Mouse (Mus musculus): ENCODE measurements around the gene Zdhhc5. TPM values are rescaled to one million over a fixed set of nuclear protein-coding genes. Genes with fewer than 3 reads are reported as not detected.
A peak's percentile ranks its signal among the peaks of the same experiment; 100 is the strongest.

The Zdhhc5 gene
- 28.1 and 31.4 TPM in 2 replicates for polyA plus RNA-seq (2016; fragmentation: Nextera tagmentation; extraction: Ambion mirVana)

DNA sequence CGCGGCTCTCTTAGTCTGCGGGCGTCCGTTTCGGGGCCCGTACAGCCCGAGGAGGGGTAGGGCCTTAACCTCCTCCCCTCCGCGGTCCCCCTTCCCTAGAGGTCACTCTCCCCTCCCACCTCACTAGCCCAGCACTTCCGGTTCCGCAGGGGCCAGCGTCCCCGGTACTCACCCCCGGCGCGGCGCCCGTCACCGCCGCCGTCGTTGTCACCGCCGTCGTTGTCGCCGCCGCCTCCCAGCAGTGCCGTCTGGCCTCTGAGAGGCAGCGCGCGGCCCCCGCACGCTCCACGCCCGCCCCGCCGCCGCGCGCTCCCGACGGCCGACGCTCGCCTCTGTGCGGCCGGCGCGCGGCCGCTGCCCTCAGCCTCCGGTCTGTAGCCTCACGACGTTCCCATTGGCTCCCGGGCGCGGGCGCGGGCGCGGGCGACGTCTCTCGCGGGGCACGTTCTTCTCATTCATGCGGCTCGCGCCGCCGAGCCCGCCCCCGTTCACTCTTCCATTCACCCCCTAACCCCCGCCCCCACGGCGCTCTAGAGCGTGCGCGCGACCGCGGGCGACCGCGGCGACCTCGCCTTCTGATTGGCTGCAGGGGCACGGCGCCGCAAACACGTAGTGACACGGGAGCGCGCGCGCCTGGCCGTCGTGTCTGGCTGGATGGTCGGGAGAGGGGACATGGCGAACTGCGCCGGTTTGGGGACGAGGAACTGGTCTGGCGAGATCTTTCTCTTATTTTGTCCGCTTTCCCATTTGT is at the start of gene Zdhhc5:
TSS of gene Zdhhc5 (minus strand) at position 370 of the 751 bp plus-strand sequence.
- H3K9ac ChIP-seq, result peak within 1 kb of the TSS; percentile 96
- peak within 1 kb of the TSS; percentile 79 for H3K4me2 ChIP-seq
- no peaks in the 10 kb centered on the region for H3K27me3 ChIP-seq
- WGBS, result 0% methylated on average over 89 of the region's 107 CpGs
- H3K36me3 ChIP-seq (replicated peaks), result peaks cover 11% of the 10 kb centered on the region
- no peaks in the 10 kb centered on the region for H3K9me3 ChIP-seq
- H3K4me1 ChIP-seq, result peaks cover 25% of the 10 kb centered on the region
- peak within 1 kb of the TSS; percentile 98 for H3K27ac ChIP-seq
- H3K4me3 ChIP-seq (replicated peaks), result peak within 1 kb of the TSS; percentile 93
- ATAC-seq (ENCODE audit: low FRiP score), result peak; percentile 97

DNA sequence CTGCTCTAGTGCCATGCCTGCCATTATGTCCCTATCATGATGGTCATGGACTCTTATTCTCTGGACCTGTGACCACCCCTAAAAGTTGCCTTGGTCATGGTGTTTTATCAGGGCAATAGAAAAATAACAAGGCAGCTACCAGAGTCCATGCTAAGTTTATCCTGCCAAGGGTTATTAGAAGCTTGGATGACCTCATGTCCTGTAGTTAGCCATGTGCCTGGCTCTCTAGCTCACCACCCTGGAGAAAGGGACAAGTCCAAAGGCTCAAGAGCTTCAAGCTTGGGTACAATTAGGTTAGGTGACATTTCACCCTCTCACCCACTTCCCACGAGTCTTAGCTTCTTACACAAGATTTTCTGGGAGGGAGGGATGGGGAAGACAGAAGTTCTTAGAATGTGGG is 47.8 kb upstream of the Zdhhc5 start:
- Histone ChIP-seq H3K27me3 (no peaks in the 10 kb centered on the region), H3K27ac (no peak overlapping the region), H3K36me3 (replicated peaks) (no peaks in the 10 kb centered on the region), H3K9ac (no peak overlapping the region), H3K4me1 (peaks cover 5% of the 10 kb centered on the region; the same call in 1 of the 2 replicates), H3K4me3 (replicated peaks) (no peak overlapping the region), H3K9me3 (no peaks in the 10 kb centered on the region), H3K4me2 (no peak overlapping the region)
- no peak for ATAC-seq (ENCODE audit: low FRiP score)
- WGBS, result 60% methylated on average over 1 of the region's 1 CpGs

DNA sequence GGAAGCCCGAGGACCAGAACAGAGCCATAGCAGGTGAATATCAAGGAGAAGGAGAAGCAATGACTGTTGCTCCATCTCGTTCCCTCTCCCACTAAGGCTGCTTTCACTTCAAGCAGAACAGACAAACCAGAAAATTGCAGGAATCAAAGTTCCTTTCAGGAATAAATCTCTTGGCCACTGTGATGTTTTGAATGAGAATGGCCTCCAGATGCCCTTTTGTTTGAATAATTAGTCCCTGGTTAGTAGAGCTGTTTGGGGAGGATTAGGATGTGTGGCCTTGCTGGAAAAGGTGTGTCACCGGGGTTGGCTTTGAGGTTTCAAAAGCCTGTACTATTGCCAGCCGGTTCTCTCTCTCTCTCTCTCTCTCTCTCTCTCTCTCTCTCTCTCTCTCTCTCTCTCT is 47.3 kb upstream of the Zdhhc5 start:
- Histone ChIP-seq H3K27me3 (no peaks in the 10 kb centered on the region), H3K27ac (no peak overlapping the region), H3K4me3 (replicated peaks) (no peak overlapping the region), H3K36me3 (replicated peaks) (no peaks in the 10 kb centered on the region), H3K9me3 (no peaks in the 10 kb centered on the region), H3K4me1 (peaks cover 5% of the 10 kb centered on the region; the same call in 1 of the 2 replicates), H3K4me2 (no peak overlapping the region), H3K9ac (no peak overlapping the region)
- WGBS, result 27% methylated on average over 4 of the region's 4 CpGs
- ATAC-seq (ENCODE audit: low FRiP score), result no peak

DNA sequence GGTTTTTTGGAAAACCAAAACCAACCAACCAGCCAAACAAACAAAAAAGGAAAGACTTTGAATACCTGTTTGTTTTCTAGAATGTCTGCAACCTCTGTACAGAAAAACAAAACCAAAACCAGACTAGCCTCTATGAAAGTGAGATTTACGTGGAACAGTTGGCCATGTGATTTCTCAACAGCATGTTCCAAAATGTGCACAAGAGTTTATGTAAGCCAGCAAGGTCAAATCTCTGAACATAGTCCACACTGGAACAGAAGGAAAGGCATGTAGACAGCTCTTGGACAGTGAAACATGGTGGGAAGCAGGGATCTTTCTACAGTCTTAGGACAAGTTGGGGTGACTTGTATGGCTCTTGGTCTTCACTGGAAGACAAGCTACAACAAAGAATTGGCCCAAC is 46.9 kb upstream of the Zdhhc5 start:
- H3K4me1 ChIP-seq, result peaks cover 5% of the 10 kb centered on the region; the same call in 1 of the 2 replicates

DNA sequence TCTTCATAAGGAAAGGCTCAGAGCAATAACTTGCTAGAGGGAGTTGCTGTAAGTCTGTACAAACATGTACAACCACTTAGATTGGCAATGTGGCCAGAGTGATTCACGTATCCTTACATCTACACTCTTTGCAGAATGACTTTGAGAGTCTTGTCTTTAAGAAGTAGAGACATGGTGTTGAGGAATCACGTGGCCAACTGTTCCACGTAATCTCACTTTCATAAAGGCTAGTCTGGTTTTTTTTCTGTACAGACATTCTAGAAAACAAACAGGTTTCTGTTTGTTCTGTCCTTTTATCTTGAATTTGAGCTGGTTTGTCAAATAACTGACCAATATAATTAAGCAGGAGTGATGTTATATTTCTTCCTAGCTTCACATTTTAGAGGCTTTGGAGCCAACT is 46.3 kb upstream of the Zdhhc5 start:
- no peak for ATAC-seq (ENCODE audit: low FRiP score)
- Histone ChIP-seq H3K27me3 (no peaks in the 10 kb centered on the region), H3K27ac (no peak overlapping the region), H3K4me1 (peaks cover 5% of the 10 kb centered on the region; the same call in 1 of the 2 replicates), H3K4me2 (no peak overlapping the region), H3K9me3 (no peaks in the 10 kb centered on the region), H3K9ac (no peak overlapping the region), H3K36me3 (replicated peaks) (no peaks in the 10 kb centered on the region), H3K4me3 (replicated peaks) (no peak overlapping the region)
- WGBS, result 92% methylated on average over 3 of the region's 3 CpGs

More for the DNA sequence above, 46.9 kb upstream of the Zdhhc5 start:
- H3K27ac ChIP-seq, result no peak overlapping the region
- no peaks in the 10 kb centered on the region for H3K9me3 ChIP-seq
- H3K4me3 ChIP-seq (replicated peaks), result no peak overlapping the region
- no peaks in the 10 kb centered on the region for H3K36me3 ChIP-seq (replicated peaks)
- H3K9ac ChIP-seq, result no peak overlapping the region
- WGBS, result 91% methylated on average over 1 of the region's 1 CpGs
- H3K4me2 ChIP-seq, result no peak overlapping the region
- ATAC-seq (ENCODE audit: low FRiP score), result no peak
- no peaks in the 10 kb centered on the region for H3K27me3 ChIP-seq

DNA sequence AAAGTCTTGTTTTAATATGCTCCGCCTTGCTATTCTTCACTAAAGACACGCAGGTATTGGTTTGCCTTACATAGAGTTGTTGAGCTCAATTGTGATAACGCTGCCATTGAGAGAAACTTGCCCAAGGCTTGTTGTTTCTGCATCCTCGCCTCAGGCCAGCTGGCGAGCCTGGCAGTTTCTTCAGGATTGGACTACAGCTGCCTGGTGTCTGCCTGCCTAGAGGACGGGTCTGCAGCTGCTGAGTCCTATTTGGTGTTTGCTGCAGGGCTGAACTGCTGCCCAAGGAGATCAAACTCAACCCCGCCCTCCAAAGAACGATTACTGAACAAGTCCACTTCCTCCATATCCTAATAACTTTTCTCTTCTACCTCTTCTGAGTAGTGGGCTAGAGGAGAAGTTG is 45.8 kb upstream of the Zdhhc5 start:
- Histone ChIP-seq H3K27me3 (no peaks in the 10 kb centered on the region), H3K36me3 (replicated peaks) (no peaks in the 10 kb centered on the region), H3K4me1 (peaks cover 5% of the 10 kb centered on the region; the same call in 1 of the 2 replicates), H3K9me3 (no peaks in the 10 kb centered on the region), H3K4me3 (replicated peaks) (no peak overlapping the region), H3K4me2 (no peak overlapping the region), H3K9ac (no peak overlapping the region), H3K27ac (no peak overlapping the region)
- 77% methylated on average over 8 of the region's 8 CpGs for WGBS
- no peak for ATAC-seq (ENCODE audit: low FRiP score)

DNA sequence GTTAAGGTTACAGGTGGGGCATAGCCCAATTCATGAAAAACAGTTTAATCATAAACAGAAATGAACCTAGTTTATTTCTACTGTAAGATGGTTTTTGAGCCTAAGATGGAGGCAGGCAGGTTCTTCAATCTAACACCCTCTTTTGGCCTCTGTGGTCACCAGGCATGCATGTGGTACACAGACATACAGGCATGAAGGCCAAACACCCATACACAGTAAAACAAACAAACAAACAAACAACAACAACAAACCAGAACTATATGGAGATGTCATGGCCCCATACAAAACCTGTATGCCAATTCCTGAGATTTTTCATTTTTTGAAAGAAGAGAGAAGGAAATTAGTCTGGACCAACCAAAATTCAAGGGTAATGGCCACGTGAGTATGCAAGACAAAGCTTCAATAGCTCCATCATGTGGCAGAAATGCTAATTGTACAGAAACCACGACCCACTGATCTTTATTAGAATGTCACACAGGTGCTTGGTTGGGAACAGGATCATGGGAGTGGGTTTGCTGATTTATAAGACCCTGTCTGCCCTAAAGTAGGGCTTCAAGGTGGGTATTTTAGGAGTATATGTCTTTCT is 43.7 kb upstream of the Zdhhc5 start:
- H3K4me3 ChIP-seq (replicated peaks), result no peak overlapping the region
- no peak overlapping the region for H3K27ac ChIP-seq
- ATAC-seq (ENCODE audit: low FRiP score), result peak; percentile 69
- H3K4me2 ChIP-seq, result no peak overlapping the region
- no peaks in the 10 kb centered on the region for H3K9me3 ChIP-seq
- H3K27me3 ChIP-seq, result no peaks in the 10 kb centered on the region
- H3K36me3 ChIP-seq (replicated peaks), result no peaks in the 10 kb centered on the region
- peaks cover 5% of the 10 kb centered on the region; the same call in 1 of the 2 replicates for H3K4me1 ChIP-seq
- H3K9ac ChIP-seq, result no peak overlapping the region
- under 1% methylated on average over 2 of the region's 2 CpGs for WGBS

DNA sequence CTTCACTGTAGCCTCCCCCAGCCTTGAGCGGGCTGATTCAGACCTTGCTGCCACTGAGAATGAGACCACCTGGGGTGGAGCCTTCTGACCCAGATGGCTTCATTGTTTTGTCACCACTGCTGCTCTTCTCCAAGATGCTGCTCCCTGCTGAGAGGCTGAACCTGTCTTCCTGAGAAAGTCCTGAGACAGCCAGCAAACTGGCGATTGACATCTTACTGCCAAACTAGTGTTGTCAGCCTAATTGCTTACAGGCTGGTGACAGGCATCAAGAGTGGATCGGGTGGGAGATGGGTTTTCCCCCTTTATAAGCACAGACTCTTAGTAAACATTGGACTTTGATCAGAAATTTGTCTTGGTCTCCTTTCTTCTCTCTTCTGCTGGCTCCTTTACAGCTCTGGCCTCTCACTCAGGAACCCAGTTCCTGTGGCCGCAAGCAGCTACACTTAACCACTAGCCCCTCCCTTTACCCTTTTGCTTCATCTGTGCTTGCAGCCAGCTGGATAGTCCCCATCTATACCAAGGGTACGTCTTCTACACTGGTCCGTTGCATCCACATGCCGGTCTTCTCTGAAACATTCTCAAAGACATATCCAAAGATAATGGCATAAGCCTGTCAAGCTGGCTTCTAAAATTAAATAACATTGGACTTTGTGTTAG is 42.2 kb upstream of the Zdhhc5 start:
- peaks cover 1% of the 10 kb centered on the region; the same call in 1 of the 2 replicates for H3K4me1 ChIP-seq
- no peaks in the 10 kb centered on the region for H3K27me3 ChIP-seq
- no peak overlapping the region for H3K4me2 ChIP-seq
- no peak overlapping the region for H3K4me3 ChIP-seq (replicated peaks)
- no peaks in the 10 kb centered on the region for H3K9me3 ChIP-seq
- ATAC-seq (ENCODE audit: low FRiP score), result no peak
- no peak overlapping the region for H3K27ac ChIP-seq
- H3K36me3 ChIP-seq (replicated peaks), result no peaks in the 10 kb centered on the region
- 59% methylated on average over 7 of the region's 7 CpGs for WGBS
- no peak overlapping the region for H3K9ac ChIP-seq

DNA sequence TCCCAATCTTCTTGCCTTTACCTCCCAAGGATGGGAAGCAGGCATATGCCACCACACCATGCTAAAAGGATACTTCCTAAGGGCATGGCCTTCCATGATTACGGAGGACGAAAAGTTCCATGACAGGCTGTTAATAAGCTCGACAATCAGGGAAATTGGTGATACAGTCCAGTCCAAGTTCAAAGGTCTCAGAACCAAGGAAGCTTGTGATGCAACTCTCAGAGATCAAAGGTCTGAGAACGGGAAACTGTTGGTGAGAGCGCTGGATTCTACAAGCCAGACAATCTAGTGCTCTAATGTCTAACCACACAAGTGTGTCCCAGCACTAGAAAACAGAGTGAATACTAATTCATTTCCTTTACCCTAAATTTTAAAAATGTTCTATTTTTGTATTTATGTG is 41.3 kb upstream of the Zdhhc5 start:
- H3K4me3 ChIP-seq (replicated peaks), result no peak overlapping the region
- no peaks in the 10 kb centered on the region for H3K9me3 ChIP-seq
- no peaks in the 10 kb centered on the region for H3K4me1 ChIP-seq
- 88% methylated on average over 5 of the region's 5 CpGs for WGBS
- no peak overlapping the region for H3K4me2 ChIP-seq
- no peaks in the 10 kb centered on the region for H3K27me3 ChIP-seq
- H3K27ac ChIP-seq, result no peak overlapping the region
- ATAC-seq (ENCODE audit: low FRiP score), result no peak
- no peaks in the 10 kb centered on the region for H3K36me3 ChIP-seq (replicated peaks)
- no peak overlapping the region for H3K9ac ChIP-seq

DNA sequence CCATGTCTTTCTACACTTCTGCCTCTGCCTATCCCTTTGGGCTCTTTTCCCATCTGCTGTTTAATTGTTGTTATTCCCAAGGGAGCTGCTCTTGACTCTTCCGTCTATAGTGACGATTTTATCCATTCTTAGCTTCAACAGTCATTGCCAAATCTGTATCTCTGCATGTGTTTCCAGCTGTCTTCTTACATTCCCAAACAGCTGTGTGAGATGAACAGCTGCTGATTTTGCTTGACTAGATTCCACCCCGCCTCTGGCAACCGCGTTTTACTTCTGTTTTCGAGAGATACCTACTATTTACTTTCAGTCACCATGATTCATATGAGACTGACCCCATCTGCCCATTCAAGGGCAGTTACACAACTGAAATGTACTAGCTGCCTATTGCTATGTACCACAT is 35.1 kb upstream of the Zdhhc5 start:
- Histone ChIP-seq H3K9me3 (no peaks in the 10 kb centered on the region), H3K9ac (no peak overlapping the region), H3K27me3 (no peaks in the 10 kb centered on the region), H3K4me2 (no peak overlapping the region), H3K4me1 (no peaks in the 10 kb centered on the region), H3K27ac (no peak overlapping the region), H3K36me3 (replicated peaks) (no peaks in the 10 kb centered on the region), H3K4me3 (replicated peaks) (no peak overlapping the region)
- ATAC-seq (ENCODE audit: low FRiP score), result no peak
- 93% methylated on average over 6 of the region's 6 CpGs for WGBS

DNA sequence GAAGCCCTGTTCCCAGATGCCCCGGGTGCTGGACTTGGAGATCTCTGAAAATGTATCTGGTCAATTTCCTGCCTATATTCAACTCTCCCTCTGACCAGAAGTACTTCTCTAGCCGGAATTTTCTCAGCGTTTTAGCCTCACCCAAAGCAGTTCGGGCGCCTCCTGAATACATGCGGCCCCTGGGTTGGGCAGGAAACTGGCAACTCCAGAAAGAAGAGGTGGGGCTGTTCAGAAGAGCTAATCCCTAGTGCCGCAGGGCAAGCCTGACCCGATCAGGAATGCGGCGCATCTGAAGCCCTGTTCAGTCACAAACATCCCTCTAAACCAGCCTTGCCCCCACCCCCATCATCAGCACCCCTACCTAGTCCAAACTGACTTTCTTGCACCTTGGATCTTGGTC is 29.1 kb upstream of the Zdhhc5 start:
- Histone ChIP-seq H3K9ac (peak overlapping the region; percentile 98), H3K4me3 (replicated peaks) (peak overlapping the region; percentile 88), H3K4me1 (peaks cover 39% of the 10 kb centered on the region), H3K4me2 (peak overlapping the region; percentile 91), H3K27ac (peak overlapping the region; percentile 99), H3K27me3 (no peaks in the 10 kb centered on the region), H3K9me3 (no peaks in the 10 kb centered on the region), H3K36me3 (replicated peaks) (peaks cover 11% of the 10 kb centered on the region)
- under 1% methylated on average over 10 of the region's 10 CpGs for WGBS
- ATAC-seq (ENCODE audit: low FRiP score), result peak; percentile 22; the same call in 1 of the 2 replicates

DNA sequence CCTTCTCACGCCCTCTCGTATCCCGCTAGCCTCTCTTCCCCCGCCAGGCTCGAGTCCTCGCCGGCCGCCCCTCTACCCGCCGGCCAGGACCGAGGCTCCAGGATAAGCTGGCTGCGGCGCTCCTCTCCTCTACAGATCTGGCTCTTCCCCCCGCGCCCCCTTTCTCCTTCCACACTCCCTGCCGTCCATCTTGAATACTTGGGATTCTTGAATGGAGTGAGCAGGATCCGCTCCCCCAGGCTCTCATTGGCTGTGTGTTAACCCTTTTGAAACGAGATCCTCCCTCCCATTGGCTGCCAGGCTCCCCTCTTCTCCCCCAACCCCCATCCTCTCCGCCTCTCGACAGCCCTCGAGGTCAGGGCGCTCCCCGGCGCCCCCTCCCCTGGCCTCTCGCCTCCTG is 28.6 kb upstream of the Zdhhc5 start, which contains the start of gene Gm19426:
TSS of gene Gm19426 (minus strand) at position 95 of the 400 bp plus-strand sequence.
- under 1% methylated on average over 25 of the region's 25 CpGs for WGBS
- Histone ChIP-seq H3K4me2 (peak within 1 kb of the TSS; percentile 91), H3K4me3 (replicated peaks) (peak within 1 kb of the TSS; percentile 88), H3K4me1 (peaks cover 45% of the 10 kb centered on the region), H3K27me3 (no peaks in the 10 kb centered on the region), H3K9ac (peak within 1 kb of the TSS; percentile 98), H3K9me3 (no peaks in the 10 kb centered on the region), H3K27ac (peak within 1 kb of the TSS; percentile 99), H3K36me3 (replicated peaks) (peaks cover 11% of the 10 kb centered on the region)
- ATAC-seq (ENCODE audit: low FRiP score), result peak; percentile 87
